Mouse (Mus musculus): ENCODE measurements around the gene Rfesd. TPM values are rescaled to one million over a fixed set of nuclear protein-coding genes. Genes with fewer than 3 reads are reported as not detected.

Gene Rfesd
- polyA plus RNA-seq, 1 experiment = 5.7 TPM

DNA sequence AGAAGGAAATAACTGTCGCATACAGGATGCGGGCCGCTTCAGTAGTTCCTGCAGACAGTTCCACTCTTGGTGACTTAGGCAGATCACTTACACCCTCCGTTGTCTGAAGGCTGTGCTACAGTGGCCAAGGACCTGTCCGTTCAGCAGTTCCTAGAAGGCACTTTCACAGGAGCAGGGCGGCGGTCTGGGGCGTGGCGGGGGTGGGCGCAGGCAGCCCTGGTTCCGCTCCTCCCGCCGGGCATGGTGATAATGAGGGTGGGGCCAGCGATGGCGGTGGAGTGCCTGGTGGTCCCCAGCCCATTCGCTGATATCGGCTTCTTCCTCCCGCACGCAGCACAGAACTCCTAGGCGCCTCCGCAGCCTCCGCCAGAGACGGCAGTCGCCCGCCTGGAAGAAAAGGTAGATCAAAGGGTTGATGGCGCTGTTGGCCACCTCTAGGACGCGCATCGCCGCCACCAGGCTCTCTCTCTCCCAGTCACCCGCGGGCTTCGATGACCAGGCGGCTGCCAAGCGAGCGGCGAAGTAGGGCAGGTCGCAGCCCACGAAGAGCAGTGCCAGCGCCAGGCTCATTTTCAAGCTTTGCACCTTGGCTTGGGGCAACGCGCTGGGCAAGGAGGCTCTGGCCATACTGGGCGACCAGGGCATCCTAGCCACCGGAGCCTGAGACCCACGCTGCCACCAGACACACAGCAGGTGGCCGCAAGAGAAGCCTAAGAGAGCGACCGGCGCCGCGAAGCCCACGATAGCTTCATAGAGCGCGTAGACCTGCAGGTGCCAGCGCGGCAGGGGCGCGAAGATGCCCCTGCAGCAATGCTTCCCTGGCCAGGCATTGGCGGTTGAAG, 37.1 kb upstream of the Rfesd start:
- peak; percentile 5 for DNase-seq
- 1% methylated on average over 59 of the region's 59 CpGs for WGBS
- H3K4me3 ChIP-seq (replicated peaks; ENCODE audit: extremely low read depth, low read depth, low read length) = peak overlapping the region; percentile 40
- TF ChIP-seq POLR2A (IDR thresholded peaks at IDR 0.05; ENCODE audit: borderline replicate concordance, extremely low read depth, low read depth, low read length) = no peak
- TF ChIP-seq CTCF (IDR thresholded peaks at IDR 0.05; ENCODE audit: insufficient read depth, low read length) = no peak
- H3K4me1 ChIP-seq (ENCODE audit: control insufficient read depth, insufficient read depth, low read length) = peaks cover 7% of the 10 kb centered on the region

DNA sequence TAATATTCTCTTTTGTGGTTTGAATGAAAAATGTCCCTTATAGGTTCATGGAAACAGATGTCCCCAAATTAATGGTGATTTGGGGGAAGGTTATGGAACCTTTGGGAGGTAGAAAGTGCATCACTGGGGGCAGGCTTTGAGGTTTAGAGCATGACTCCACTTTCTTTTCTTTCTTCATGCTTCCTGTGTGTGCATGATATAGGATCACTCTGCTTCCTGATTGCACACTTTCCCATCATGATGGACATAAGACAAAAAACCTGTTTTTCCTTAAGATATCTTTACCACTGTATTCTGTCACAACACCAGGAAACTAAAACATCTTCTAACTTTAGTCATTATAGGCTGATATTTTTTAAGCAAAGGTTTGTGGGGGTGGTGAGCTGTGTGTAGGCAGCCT, 26.5 kb upstream of the Rfesd start:
- TF ChIP-seq POLR2A (IDR thresholded peaks at IDR 0.05; ENCODE audit: borderline replicate concordance, extremely low read depth, low read depth, low read length) = no peak
- no peak for TF ChIP-seq CTCF (IDR thresholded peaks at IDR 0.05; ENCODE audit: insufficient read depth, low read length)
- DNase-seq = no peak
- H3K4me1 ChIP-seq (ENCODE audit: control insufficient read depth, insufficient read depth, low read length) = no peaks in the 10 kb centered on the region
- H3K4me3 ChIP-seq (replicated peaks; ENCODE audit: extremely low read depth, low read depth, low read length) = no peak overlapping the region

DNA sequence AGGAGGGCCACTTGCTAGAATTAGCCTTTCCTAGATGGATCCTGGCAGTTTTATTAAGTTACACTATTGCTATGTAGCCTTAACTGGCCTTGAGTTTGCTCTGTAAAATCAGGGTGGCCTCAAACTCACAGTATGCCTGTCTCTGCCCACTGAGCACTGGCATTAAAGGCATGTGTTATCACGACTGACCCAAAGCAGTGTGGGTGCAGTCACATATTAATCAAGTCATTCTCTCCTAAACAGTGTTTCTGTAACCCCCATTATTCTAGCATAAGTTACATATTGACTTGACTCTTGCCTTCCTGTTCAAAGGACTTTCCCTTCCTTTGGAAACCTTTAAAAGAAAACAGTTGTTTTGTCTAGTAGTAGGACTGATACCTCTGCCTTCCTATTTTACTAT, 23.9 kb upstream of the Rfesd start:
- no peaks in the 10 kb centered on the region for H3K4me1 ChIP-seq (ENCODE audit: control insufficient read depth, insufficient read depth, low read length)
- TF ChIP-seq CTCF (IDR thresholded peaks at IDR 0.05; ENCODE audit: insufficient read depth, low read length) = no peak
- no peak for TF ChIP-seq POLR2A (IDR thresholded peaks at IDR 0.05; ENCODE audit: borderline replicate concordance, extremely low read depth, low read depth, low read length)
- no peak overlapping the region for H3K4me3 ChIP-seq (replicated peaks; ENCODE audit: extremely low read depth, low read depth, low read length)
- DNase-seq = no peak
- 38% methylated on average over 1 of the region's 1 CpGs for WGBS

DNA sequence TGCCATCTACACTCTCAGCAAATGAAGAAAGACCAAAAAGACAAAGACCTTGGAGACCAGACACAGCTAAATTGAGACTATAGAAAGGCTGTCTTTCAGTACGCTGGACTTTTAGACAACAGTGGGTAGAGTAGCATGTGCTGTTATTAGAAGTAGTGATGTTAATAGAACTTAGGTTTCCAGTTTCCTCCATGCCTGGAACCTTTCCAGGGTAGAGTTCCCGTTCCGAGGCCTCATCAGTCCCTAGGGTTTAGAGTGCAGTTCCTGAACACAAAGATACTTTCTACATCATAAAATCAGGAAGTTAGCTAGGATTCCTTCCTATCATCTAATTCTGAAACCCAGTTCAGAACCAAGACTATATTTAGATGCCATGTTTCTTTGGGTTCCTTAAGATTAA, 6.1 kb upstream of the Rfesd start:
- Histone ChIP-seq H3K4me1 (ENCODE audit: control insufficient read depth, insufficient read depth, low read length) (no peaks in the 10 kb centered on the region), H3K4me3 (replicated peaks; ENCODE audit: extremely low read depth, low read depth, low read length) (no peak overlapping the region)
- no peak for DNase-seq
- 52% methylated on average over 3 of the region's 3 CpGs for WGBS
- TF ChIP-seq CTCF (IDR thresholded peaks at IDR 0.05; ENCODE audit: insufficient read depth, low read length) = no peak
- TF ChIP-seq POLR2A (IDR thresholded peaks at IDR 0.05; ENCODE audit: borderline replicate concordance, extremely low read depth, low read depth, low read length) = no peak

DNA sequence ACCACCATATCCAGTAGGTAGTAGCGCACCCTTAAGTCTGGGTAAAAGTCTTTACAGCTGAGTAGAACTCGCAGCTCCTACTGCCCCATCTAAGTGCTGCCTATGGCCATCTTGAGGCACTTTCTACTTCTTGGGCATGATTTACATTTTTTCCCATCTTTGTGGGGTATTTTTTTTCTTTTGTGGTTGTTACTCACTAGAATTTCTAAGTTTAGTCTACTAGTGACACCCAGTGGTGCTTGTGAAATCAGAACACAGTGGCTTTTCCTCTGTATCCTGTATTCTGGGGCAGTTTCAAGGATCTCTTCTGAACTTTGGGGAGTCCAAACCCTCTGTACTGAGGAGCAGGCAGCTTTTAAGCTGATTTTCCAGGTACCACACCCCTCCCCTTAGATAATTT, 3.3 kb upstream of the Rfesd start:
- WGBS = 88% methylated on average over 2 of the region's 2 CpGs
- Histone ChIP-seq H3K4me3 (replicated peaks; ENCODE audit: extremely low read depth, low read depth, low read length) (no peak overlapping the region), H3K4me1 (ENCODE audit: control insufficient read depth, insufficient read depth, low read length) (peaks cover 2% of the 10 kb centered on the region; the same call in 1 of the 2 replicates)
- no peak for DNase-seq
- no peak for TF ChIP-seq CTCF (IDR thresholded peaks at IDR 0.05; ENCODE audit: insufficient read depth, low read length)
- no peak for TF ChIP-seq POLR2A (IDR thresholded peaks at IDR 0.05; ENCODE audit: borderline replicate concordance, extremely low read depth, low read depth, low read length)

DNA sequence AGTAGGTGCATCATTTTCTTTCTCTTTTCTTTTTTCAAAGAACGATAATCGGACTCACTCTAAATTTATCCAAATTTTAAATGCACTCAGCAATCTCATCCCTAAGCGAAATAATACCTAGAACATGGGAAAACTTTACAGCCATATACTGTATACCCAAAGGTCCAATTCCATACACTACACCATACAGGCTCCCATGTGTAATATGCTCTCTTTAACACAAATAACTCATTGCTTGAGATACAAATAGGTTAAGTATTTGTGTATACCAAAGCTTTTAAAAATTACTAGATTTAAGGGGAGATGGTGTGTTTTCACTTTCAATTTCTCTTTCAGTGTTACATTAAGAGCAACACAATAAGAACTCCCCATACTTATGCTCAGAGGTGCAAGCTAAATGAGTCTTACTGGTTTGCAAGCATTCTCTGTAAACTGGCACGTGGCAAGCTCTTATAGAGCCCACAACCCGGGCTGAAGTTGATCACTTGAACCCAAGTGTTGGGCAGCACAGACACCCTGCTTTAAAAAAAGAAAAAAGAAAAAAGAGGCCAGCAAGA, 403 bp upstream of the Rfesd start:
- TF ChIP-seq CTCF (IDR thresholded peaks at IDR 0.05; ENCODE audit: insufficient read depth, low read length) (no peak), POLR2A (IDR thresholded peaks at IDR 0.05; ENCODE audit: borderline replicate concordance, extremely low read depth, low read depth, low read length) (no peak)
- peaks cover 2% of the 10 kb centered on the region; the same call in 1 of the 2 replicates for H3K4me1 ChIP-seq (ENCODE audit: control insufficient read depth, insufficient read depth, low read length)
- peak overlapping the region; percentile 85 for H3K4me3 ChIP-seq (replicated peaks; ENCODE audit: extremely low read depth, low read depth, low read length)
- WGBS = 29% methylated on average over 5 of the region's 5 CpGs
- peak; percentile 10 for DNase-seq

DNA sequence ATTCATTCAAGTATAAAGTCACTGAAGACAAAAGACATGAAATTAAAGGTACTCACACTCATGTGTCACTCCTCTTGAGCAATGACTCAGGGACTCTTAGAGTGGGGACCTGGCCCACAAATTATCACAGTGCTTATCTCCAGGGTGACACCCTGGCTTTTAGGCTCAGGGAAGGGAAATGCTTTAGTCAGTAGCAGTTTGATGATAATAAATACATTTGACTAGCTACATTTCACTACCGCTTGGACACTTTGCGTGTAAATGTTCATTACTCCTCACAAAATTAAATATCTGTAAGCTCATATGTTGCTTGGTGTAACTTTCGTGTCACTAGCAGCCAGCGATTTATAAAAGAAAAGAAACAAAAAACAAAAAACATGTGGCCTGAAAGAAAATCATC, 1.1 kb downstream of the Rfesd start:
- Histone ChIP-seq H3K4me3 (replicated peaks; ENCODE audit: extremely low read depth, low read depth, low read length) (peak overlapping the region; percentile 85), H3K4me1 (ENCODE audit: control insufficient read depth, insufficient read depth, low read length) (peaks cover 2% of the 10 kb centered on the region; the same call in 1 of the 2 replicates)
- no peak for DNase-seq
- TF ChIP-seq CTCF (IDR thresholded peaks at IDR 0.05; ENCODE audit: insufficient read depth, low read length) (no peak), POLR2A (IDR thresholded peaks at IDR 0.05; ENCODE audit: borderline replicate concordance, extremely low read depth, low read depth, low read length) (no peak)
- 48% methylated on average over 4 of the region's 4 CpGs for WGBS

DNA sequence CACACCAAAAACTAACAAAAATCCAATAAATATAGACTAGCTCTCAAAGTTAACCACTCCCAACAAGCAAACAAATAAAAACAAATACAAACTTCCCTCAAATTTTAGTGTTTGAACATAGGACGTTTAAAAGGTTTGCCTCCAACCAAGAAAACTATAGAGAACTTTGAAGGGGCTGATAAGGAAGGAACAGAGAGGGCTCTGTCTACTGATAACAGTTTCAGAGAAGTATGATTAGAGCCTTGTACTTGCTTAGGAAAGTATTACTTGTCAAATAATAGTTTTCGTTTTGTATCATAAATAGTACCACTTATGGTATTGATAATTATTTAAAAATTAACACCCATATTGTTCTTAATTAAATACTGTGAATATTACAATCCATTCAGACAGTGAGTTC, 4.0 kb downstream of the Rfesd start:
- Histone ChIP-seq H3K4me3 (replicated peaks; ENCODE audit: extremely low read depth, low read depth, low read length) (no peak overlapping the region), H3K4me1 (ENCODE audit: control insufficient read depth, insufficient read depth, low read length) (peaks cover 2% of the 10 kb centered on the region; the same call in 1 of the 2 replicates)
- DNase-seq = no peak
- WGBS = 54% methylated on average over 2 of the region's 2 CpGs
- TF ChIP-seq POLR2A (IDR thresholded peaks at IDR 0.05; ENCODE audit: borderline replicate concordance, extremely low read depth, low read depth, low read length) (no peak), CTCF (IDR thresholded peaks at IDR 0.05; ENCODE audit: insufficient read depth, low read length) (no peak)

DNA sequence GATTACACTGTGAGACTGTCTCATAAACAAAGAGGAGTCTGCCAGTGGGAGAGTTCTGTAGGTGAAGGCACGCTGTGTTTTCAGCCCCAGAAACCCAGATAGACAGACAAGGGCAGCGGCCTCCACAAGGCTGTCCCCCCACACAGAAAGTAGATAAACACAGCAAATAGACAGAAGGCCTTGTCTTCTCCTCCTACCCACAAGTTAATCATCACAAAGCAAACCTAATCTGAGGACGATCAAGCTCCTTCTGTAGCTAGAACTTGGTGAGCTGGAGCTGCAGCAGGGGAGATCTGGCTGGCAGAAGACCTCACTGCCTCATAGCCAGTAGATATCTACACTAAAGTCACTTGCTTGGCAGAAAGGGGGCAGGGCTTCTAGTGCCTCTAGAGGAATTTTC, 15.2 kb downstream of the Rfesd start:
- 85% methylated on average over 3 of the region's 3 CpGs for WGBS
- no peak for DNase-seq
- TF ChIP-seq POLR2A (IDR thresholded peaks at IDR 0.05; ENCODE audit: borderline replicate concordance, extremely low read depth, low read depth, low read length) (no peak), CTCF (IDR thresholded peaks at IDR 0.05; ENCODE audit: insufficient read depth, low read length) (no peak)
- Histone ChIP-seq H3K4me1 (ENCODE audit: control insufficient read depth, insufficient read depth, low read length) (no peaks in the 10 kb centered on the region), H3K4me3 (replicated peaks; ENCODE audit: extremely low read depth, low read depth, low read length) (no peak overlapping the region)
